Mouse (Mus musculus): ENCODE results near the gene Kdm4b. TPM values are rescaled to one million over a fixed set of nuclear protein-coding genes. Genes with fewer than 3 reads are reported as not detected.

Gene Kdm4b
- polyA plus RNA-seq, 1 experiment from 2014 or later: 63.7 TPM

- WGBS: 57% methylated on average over 15 of the region's 15 CpGs
- peak; percentile 6; the same call in 1 of the 2 replicates for ATAC-seq
- Histone ChIP-seq H3K9me3 (replicated peaks; ENCODE audit: control insufficient read depth, low read length, poor library complexity, severe bottlenecking) (no peaks in the 10 kb centered on the region), H3K4me3 (ENCODE audit: low read depth, low read length) (no peak overlapping the region), H3K27ac (ENCODE audit: low read length) (peak overlapping the region; percentile 70), H3K27me3 (ENCODE audit: control insufficient read depth, insufficient read depth, low read depth, low read length) (no peaks in the 10 kb centered on the region), H3K4me1 (ENCODE audit: control insufficient read depth, insufficient read depth, low read length) (peaks cover 8% of the 10 kb centered on the region; the same call in 1 of the 2 replicates), H3K4me2 (ENCODE audit: low read length) (no peak overlapping the region), H3K9ac (ENCODE audit: low read depth, low read length) (peak overlapping the region; percentile 47; the same call in 1 of the 2 replicates), H3K36me3 (ENCODE audit: control insufficient read depth, insufficient read depth, low read length) (peaks cover 40% of the 10 kb centered on the region)
These were observed 114.0 kb downstream of the Kdm4b start for GRCm38 (mm10) chr17:56439731-56440460.

DNA sequence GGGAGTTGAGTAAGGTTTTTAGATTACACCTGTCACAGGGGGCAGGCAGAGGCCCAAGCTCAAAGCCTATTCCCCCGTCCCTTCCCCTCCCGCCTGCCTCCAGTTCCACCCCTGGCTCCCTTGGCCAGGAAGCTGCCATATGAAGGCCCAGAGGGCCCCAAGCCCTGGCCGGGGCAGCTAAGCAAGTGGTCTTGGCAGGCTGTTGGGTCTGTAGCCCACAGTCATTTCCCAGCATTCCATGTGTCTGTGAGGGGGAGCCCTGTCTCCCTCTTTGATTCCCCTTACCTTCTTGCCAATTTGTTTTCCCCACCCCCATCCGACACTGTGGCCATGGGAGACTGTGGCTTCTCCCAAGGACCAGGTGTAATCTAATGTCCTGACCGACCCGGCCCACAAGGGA is 116.5 kb downstream of the Kdm4b start:
- no peak for ATAC-seq
- H3K4me1 ChIP-seq (ENCODE audit: control insufficient read depth, insufficient read depth, low read length): peaks cover 21% of the 10 kb centered on the region; the same call in 1 of the 2 replicates
- no peaks in the 10 kb centered on the region for H3K27me3 ChIP-seq (ENCODE audit: control insufficient read depth, insufficient read depth, low read depth, low read length)
- WGBS: 81% methylated on average over 6 of the region's 6 CpGs
- H3K36me3 ChIP-seq (ENCODE audit: control insufficient read depth, insufficient read depth, low read length): peaks cover 27% of the 10 kb centered on the region
- no peaks in the 10 kb centered on the region for H3K9me3 ChIP-seq (replicated peaks; ENCODE audit: control insufficient read depth, low read length, poor library complexity, severe bottlenecking)
- no peak overlapping the region for H3K4me3 ChIP-seq (ENCODE audit: low read depth, low read length)
- H3K27ac ChIP-seq (ENCODE audit: low read length): no peak overlapping the region
- no peak overlapping the region for H3K9ac ChIP-seq (ENCODE audit: low read depth, low read length)
- H3K4me2 ChIP-seq (ENCODE audit: low read length): no peak overlapping the region

DNA sequence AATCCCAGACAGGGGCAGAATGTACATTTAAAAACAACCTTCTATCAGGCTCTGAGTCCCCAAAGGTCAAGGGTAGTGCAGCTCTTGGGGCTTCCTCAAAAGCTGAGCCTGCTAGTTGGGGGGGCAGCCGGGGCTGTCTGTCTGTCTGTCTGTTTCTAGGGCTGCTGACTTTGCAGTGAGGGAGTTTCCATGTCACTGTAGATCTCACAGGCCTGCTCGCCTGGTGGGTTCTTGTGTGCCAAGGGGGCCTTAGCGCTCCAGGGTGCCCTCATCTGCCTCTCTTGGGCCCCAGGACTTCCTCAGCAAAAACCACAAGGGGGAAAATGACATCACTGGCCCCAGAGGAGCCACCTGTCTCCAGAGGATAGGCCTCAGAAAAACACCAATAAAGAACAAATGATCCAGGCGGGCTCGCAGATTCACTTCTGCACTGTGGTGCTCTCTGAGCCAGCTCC is 117.5 kb downstream of the Kdm4b start:
- Histone ChIP-seq H3K4me1 (ENCODE audit: control insufficient read depth, insufficient read depth, low read length) (peaks cover 21% of the 10 kb centered on the region; the same call in 1 of the 2 replicates), H3K27me3 (ENCODE audit: control insufficient read depth, insufficient read depth, low read depth, low read length) (no peaks in the 10 kb centered on the region), H3K27ac (ENCODE audit: low read length) (no peak overlapping the region), H3K36me3 (ENCODE audit: control insufficient read depth, insufficient read depth, low read length) (peaks cover 23% of the 10 kb centered on the region), H3K9me3 (replicated peaks; ENCODE audit: control insufficient read depth, low read length, poor library complexity, severe bottlenecking) (no peaks in the 10 kb centered on the region), H3K4me2 (ENCODE audit: low read length) (no peak overlapping the region), H3K9ac (ENCODE audit: low read depth, low read length) (no peak overlapping the region), H3K4me3 (ENCODE audit: low read depth, low read length) (no peak overlapping the region)
- WGBS: 91% methylated on average over 5 of the region's 5 CpGs
- no peak for ATAC-seq

DNA sequence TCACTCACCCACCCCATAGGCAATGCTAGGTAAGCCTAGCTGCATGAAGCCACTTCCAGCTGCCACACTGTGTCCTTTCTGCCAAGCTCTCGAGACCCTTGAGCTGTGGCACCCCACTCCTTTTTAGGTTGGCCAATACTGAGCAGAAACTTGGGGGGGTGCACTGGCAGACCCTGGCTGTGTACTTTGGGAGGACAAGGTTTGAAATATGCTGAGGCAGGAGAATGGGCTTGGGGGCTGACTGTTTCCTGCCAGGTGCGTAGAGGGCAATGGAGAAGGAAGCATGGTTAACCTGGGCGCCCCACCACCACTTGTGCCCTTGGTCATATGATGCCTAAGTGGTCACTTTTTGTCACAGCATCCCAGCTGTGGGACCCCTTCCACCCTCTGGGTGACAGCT is 118.9 kb downstream of the Kdm4b start:
- Histone ChIP-seq H3K27ac (ENCODE audit: low read length) (no peak overlapping the region), H3K9ac (ENCODE audit: low read depth, low read length) (no peak overlapping the region), H3K4me1 (ENCODE audit: control insufficient read depth, insufficient read depth, low read length) (peaks cover 21% of the 10 kb centered on the region; the same call in 1 of the 2 replicates), H3K9me3 (replicated peaks; ENCODE audit: control insufficient read depth, low read length, poor library complexity, severe bottlenecking) (no peaks in the 10 kb centered on the region), H3K4me3 (ENCODE audit: low read depth, low read length) (no peak overlapping the region), H3K27me3 (ENCODE audit: control insufficient read depth, insufficient read depth, low read depth, low read length) (no peaks in the 10 kb centered on the region), H3K4me2 (ENCODE audit: low read length) (no peak overlapping the region), H3K36me3 (ENCODE audit: control insufficient read depth, insufficient read depth, low read length) (peaks cover 35% of the 10 kb centered on the region)
- ATAC-seq: no peak
- 92% methylated on average over 3 of the region's 3 CpGs for WGBS

GRCm38 (mm10) chr17:56445397-56445796 is 119.5 kb downstream of the Kdm4b start:
- WGBS: 26% methylated on average over 14 of the region's 14 CpGs
- Histone ChIP-seq H3K27ac (ENCODE audit: low read length) (no peak overlapping the region), H3K36me3 (ENCODE audit: control insufficient read depth, insufficient read depth, low read length) (peaks cover 41% of the 10 kb centered on the region), H3K4me1 (ENCODE audit: control insufficient read depth, insufficient read depth, low read length) (peaks cover 16% of the 10 kb centered on the region; the same call in 1 of the 2 replicates), H3K9ac (ENCODE audit: low read depth, low read length) (no peak overlapping the region), H3K9me3 (replicated peaks; ENCODE audit: control insufficient read depth, low read length, poor library complexity, severe bottlenecking) (no peaks in the 10 kb centered on the region), H3K4me2 (ENCODE audit: low read length) (no peak overlapping the region), H3K4me3 (ENCODE audit: low read depth, low read length) (no peak overlapping the region), H3K27me3 (ENCODE audit: control insufficient read depth, insufficient read depth, low read depth, low read length) (no peaks in the 10 kb centered on the region)
- peak; percentile 30 for ATAC-seq

DNA sequence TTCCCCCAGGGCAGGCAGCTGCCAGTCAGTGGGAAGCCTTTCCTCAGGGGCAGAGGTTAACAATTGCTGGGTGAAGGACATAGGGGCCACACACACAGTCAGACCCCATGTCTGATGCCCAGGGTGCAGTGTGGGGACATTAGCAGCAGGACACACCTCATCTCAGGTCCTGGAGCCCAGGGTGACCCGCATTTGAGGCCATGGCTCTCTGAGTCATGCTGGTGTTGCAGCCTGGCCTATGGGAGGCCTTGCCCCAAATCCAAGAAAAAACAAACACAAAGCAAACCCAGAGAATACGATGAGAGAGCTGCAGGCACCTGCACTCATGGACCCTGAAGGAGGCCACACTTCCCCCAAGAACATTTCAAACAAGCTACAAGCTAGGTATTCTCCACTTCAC is 121.9 kb downstream of the Kdm4b start:
- H3K27me3 ChIP-seq (ENCODE audit: control insufficient read depth, insufficient read depth, low read depth, low read length): no peaks in the 10 kb centered on the region
- H3K9me3 ChIP-seq (replicated peaks; ENCODE audit: control insufficient read depth, low read length, poor library complexity, severe bottlenecking): no peaks in the 10 kb centered on the region
- no peak overlapping the region for H3K4me2 ChIP-seq (ENCODE audit: low read length)
- 79% methylated on average over 2 of the region's 2 CpGs for WGBS
- peaks cover 13% of the 10 kb centered on the region; the same call in 1 of the 2 replicates for H3K4me1 ChIP-seq (ENCODE audit: control insufficient read depth, insufficient read depth, low read length)
- H3K9ac ChIP-seq (ENCODE audit: low read depth, low read length): no peak overlapping the region
- peaks cover 58% of the 10 kb centered on the region for H3K36me3 ChIP-seq (ENCODE audit: control insufficient read depth, insufficient read depth, low read length)
- no peak overlapping the region for H3K27ac ChIP-seq (ENCODE audit: low read length)
- H3K4me3 ChIP-seq (ENCODE audit: low read depth, low read length): no peak overlapping the region
- ATAC-seq: no peak

Small RNA genes lying within 50 kb of the gene (microRNA-seq; reads per million reads assigned to microRNA genes)
- 4.5 reads per million, percentile 21 among the genes with 10 or more reads in this experiment for gene Mir6977

Other genes starting within 250 kb of the Kdm4b start
- gene Hdgfl2, start 246.4 kb upstream of the Kdm4b start, polyA plus RNA-seq (2015; fragmentation: Nextera tagmentation; extraction: Ambion mirVana): 140 and 148 TPM in 2 replicates
- 0.05 and 0.15 TPM in 2 replicates for gene Plin4, start 216.3 kb upstream of the Kdm4b start, polyA plus RNA-seq (2015; fragmentation: Nextera tagmentation; extraction: Ambion mirVana)
- 1.2 and 2.8 TPM in 2 replicates for gene Plin5, start 208.5 kb upstream of the Kdm4b start, polyA plus RNA-seq (2015; fragmentation: Nextera tagmentation; extraction: Ambion mirVana)
- gene Lrg1, start 204.1 kb upstream of the Kdm4b start, polyA plus RNA-seq (2015; fragmentation: Nextera tagmentation; extraction: Ambion mirVana): 0.25 and 0.30 TPM in 2 replicates
- 13.2 and 14.4 TPM in 2 replicates for gene Sema6b, start 185.7 kb upstream of the Kdm4b start, polyA plus RNA-seq (2015; fragmentation: Nextera tagmentation; extraction: Ambion mirVana)
- 10.5 and 10.8 TPM in 2 replicates for gene Tnfaip8l1, start 163.6 kb upstream of the Kdm4b start, polyA plus RNA-seq (2015; fragmentation: Nextera tagmentation; extraction: Ambion mirVana)
- gene Mydgf, start 142.1 kb upstream of the Kdm4b start, polyA plus RNA-seq (2015; fragmentation: Nextera tagmentation; extraction: Ambion mirVana): 65.7 and 71.5 TPM in 2 replicates
- 24.2 and 25.4 TPM in 2 replicates for gene Dpp9, start 107.2 kb upstream of the Kdm4b start, polyA plus RNA-seq (2015; fragmentation: Nextera tagmentation; extraction: Ambion mirVana)
- gene Fem1a, start 69.3 kb upstream of the Kdm4b start, polyA plus RNA-seq (2015; fragmentation: Nextera tagmentation; extraction: Ambion mirVana): 15.5 and 18.2 TPM in 2 replicates
- 1.3 TPM in 2 replicates for gene Ticam1, start 49.3 kb upstream of the Kdm4b start, polyA plus RNA-seq (2015; fragmentation: Nextera tagmentation; extraction: Ambion mirVana)
- 10.7 and 12.3 TPM in 2 replicates for gene Plin3, start 33.2 kb upstream of the Kdm4b start, polyA plus RNA-seq (2015; fragmentation: Nextera tagmentation; extraction: Ambion mirVana)
- gene Arrdc5, start 25.8 kb upstream of the Kdm4b start, polyA plus RNA-seq (2015; fragmentation: Nextera tagmentation; extraction: Ambion mirVana): not detected in 2 replicates
- 11.6 and 15.6 TPM in 2 replicates for gene Uhrf1, start 22.7 kb upstream of the Kdm4b start, polyA plus RNA-seq (2015; fragmentation: Nextera tagmentation; extraction: Ambion mirVana)
- gene Ptprs, start 150.4 kb downstream of the Kdm4b start, polyA plus RNA-seq (2015; fragmentation: Nextera tagmentation; extraction: Ambion mirVana): 293 and 299 TPM in 2 replicates
- not detected in 2 replicates for gene Znrf4, start 186.4 kb downstream of the Kdm4b start, polyA plus RNA-seq (2015; fragmentation: Nextera tagmentation; extraction: Ambion mirVana)
- 0.95 and 1.3 TPM in 2 replicates for gene Gm20219, start 228.3 kb downstream of the Kdm4b start, polyA plus RNA-seq (2015; fragmentation: Nextera tagmentation; extraction: Ambion mirVana)

Data from midbrain, embryonic 16.5 days (tissue).